ENCODE assay signal across 32 mouse cellular contexts in the genomic region with DNA sequence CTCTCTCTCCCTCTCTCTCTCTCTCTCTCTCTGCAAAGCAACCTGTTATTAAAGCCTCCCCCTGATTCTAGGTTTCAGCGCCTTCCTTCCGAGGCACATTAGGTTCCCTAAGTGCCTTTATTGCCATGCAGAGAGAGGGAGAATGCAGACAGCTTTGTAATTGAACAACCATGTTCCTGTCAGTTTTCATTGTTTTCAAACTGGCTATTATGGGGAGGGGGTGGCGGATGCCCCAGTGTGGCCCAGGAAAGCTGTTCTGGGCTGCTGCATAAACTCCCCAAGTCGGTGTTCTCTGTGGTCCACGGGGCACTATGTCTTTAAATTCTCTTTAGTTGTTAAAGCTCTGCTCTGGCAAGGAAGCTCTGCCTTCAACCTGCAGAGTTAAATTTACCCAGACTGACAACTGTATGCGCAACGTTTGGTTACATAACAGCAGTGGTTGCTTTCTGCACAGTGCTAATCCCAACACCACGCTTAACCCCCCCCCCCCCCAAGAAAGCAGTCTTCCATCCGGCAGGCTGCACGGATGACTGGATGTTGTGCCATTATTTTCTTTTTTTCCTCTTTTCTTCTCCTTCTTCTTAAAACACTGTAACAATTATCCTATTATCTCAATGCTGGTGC. TPM values are rescaled to one million over a fixed set of nuclear protein-coding genes. Genes with fewer than 3 reads are reported as not detected.
DNase-seq lines count a peak whose midpoint lies in the region; ATAC-seq and TF ChIP-seq lines count a peak whose summit lies in the region.
"Had no signal": no experiment of that assay in that cellular context is flagged by ENCODE, and none has a peak within 500 bp of the region (broad histone marks: within the 10 kb centered on the region; RNA-seq: fewer than 3 reads in every experiment).

No protein-coding gene starts in this region.

- intact Hi-C loops in left cerebral cortex, postnatal 25 days (cut with DNase I), result loop anchor here (5.0 kb wide), 1 partner anchor 670 kb away; no protein-coding TSS in a partner anchor

- WGBS in hindbrain, embryonic 15.5 days, result 17% methylated on average over 10 of the region's 10 CpGs
- whole genome bisulfite sequencing in hindbrain, embryonic 10.5 days, result 39% methylated on average over 10 of the region's 10 CpGs

- H3K9ac ChIP-seq in hindbrain, embryonic 15.5 days, result no peak overlapping the region
- H3K9ac ChIP-seq: embryonic facial prominence, embryonic 12.5 days; heart, embryonic 15.5 days; intestine, embryonic 15.5 days; limb, embryonic 15.5 days; liver, embryonic 13.5 days had no signal

- no peaks in the 10 kb centered on the region for H3K36me3 ChIP-seq in hindbrain, embryonic 15.5 days
- no peaks in the 10 kb centered on the region for H3K36me3 ChIP-seq in hindbrain, embryonic 10.5 days
- H3K36me3 ChIP-seq: embryonic facial prominence, embryonic 12.5 days; heart, embryonic 10.5 days; heart, embryonic 15.5 days; intestine, embryonic 15.5 days; limb, embryonic 10.5 days; limb, embryonic 15.5 days; liver, embryonic 13.5 days had no signal

- no peak for TF ChIP-seq CTCF in brain, embryonic 14.5 days (IDR thresholded peaks at IDR 0.05; ENCODE audit: borderline replicate concordance, extremely low read depth, insufficient read depth, insufficient read length)

- H3K9me3 ChIP-seq in hindbrain, embryonic 15.5 days, result no peaks in the 10 kb centered on the region
- H3K9me3 ChIP-seq in hindbrain, embryonic 10.5 days, result no peaks in the 10 kb centered on the region
- H3K9me3 ChIP-seq: embryonic facial prominence, embryonic 12.5 days; heart, embryonic 10.5 days; heart, embryonic 15.5 days; intestine, embryonic 15.5 days; limb, embryonic 10.5 days; limb, embryonic 15.5 days; liver, embryonic 13.5 days; megakaryocyte, embryonic 14.5 days had no signal

- ATAC-seq in hindbrain, embryonic 15.5 days (ENCODE audit: low FRiP score, low read depth), result no peak
- no peak for ATAC-seq in monocyte, adult 5-6 weeks (replicated peaks; ENCODE audit: insufficient number of reproducible peaks, low FRiP score, low TSS enrichment, poor library complexity, severe bottlenecking)
- ATAC-seq: forebrain, embryonic 14.5 days; hindbrain, postnatal 0 days; intestine, embryonic 15.5 days; lung, postnatal 0 days had no signal

- no peak for TF ChIP-seq POLR2A in brain, embryonic 14.5 days (IDR thresholded peaks at IDR 0.05; ENCODE audit: borderline replicate concordance, extremely low read depth, insufficient read depth, insufficient read length, poor library complexity, severe bottlenecking)

- H3K27me3 ChIP-seq in hindbrain, embryonic 15.5 days, result no peaks in the 10 kb centered on the region
- no peaks in the 10 kb centered on the region for H3K27me3 ChIP-seq in hindbrain, embryonic 10.5 days (ENCODE audit: insufficient read depth, poor library complexity, severe bottlenecking)
- H3K27me3 ChIP-seq: embryonic facial prominence, embryonic 12.5 days; heart, embryonic 15.5 days; intestine, embryonic 15.5 days; limb, embryonic 15.5 days; liver, embryonic 13.5 days; megakaryocyte, embryonic 14.5 days had no signal

- no peak for DNase-seq in hindbrain, embryonic 10.5 days (ENCODE audit: low spot score)
- DNase-seq in left cerebral cortex, postnatal 25 days (ENCODE audit: low spot score in 2 of 2), result peak; percentile 41 to 72
- no peak for DNase-seq in left cerebral cortex, adult 9 months (ENCODE audit: low spot score in 2 of 2)
- DNase-seq in brain, adult 2 months (ENCODE audit: low read depth, low spot score), result peak; percentile 77
- DNase-seq in brain, embryonic 14.5 days (ENCODE audit: low read depth), result peak; percentile 28
- no peak for DNase-seq in adrenal gland, adult 18-20 months (ENCODE audit: low spot score in 2 of 2)
- DNase-seq: adrenal gland, adult 2 months; B cell, adult 2 months; cerebellum, adult 11 months; cerebellum, adult 9-10 months; cerebellum, postnatal 36 days; embryo, embryonic 11 days; gastrocnemius, postnatal 25 days; heart, adult 11 months; kidney, adult 2 months; kidney, postnatal 36 days; liver, embryonic 13.5 days; lung, adult 18-20 months; lung, postnatal 4 days had no signal

- H3K27ac ChIP-seq in hindbrain, embryonic 15.5 days (replicated peaks), result no peak overlapping the region
- no peak overlapping the region for H3K27ac ChIP-seq in hindbrain, embryonic 10.5 days
- H3K27ac ChIP-seq: embryonic facial prominence, embryonic 12.5 days; heart, embryonic 10.5 days; heart, embryonic 15.5 days; hindbrain, postnatal 0 days; intestine, embryonic 15.5 days; layer of hippocampus, adult 2 months; limb, embryonic 10.5 days; limb, embryonic 15.5 days; liver, embryonic 13.5 days had no signal

- H3K4me1 ChIP-seq in hindbrain, embryonic 15.5 days (replicated peaks), result peaks cover 47% of the 10 kb centered on the region
- peaks cover 54% of the 10 kb centered on the region for H3K4me1 ChIP-seq in hindbrain, embryonic 10.5 days (replicated peaks)
- H3K4me1 ChIP-seq: intestine, embryonic 15.5 days; limb, embryonic 15.5 days; liver, embryonic 13.5 days; megakaryocyte, embryonic 14.5 days had no signal

- H3K4me2 ChIP-seq in hindbrain, embryonic 15.5 days, result peak overlapping the region; percentile 9; the same call in 1 of the 2 replicates
- H3K4me2 ChIP-seq: embryonic facial prominence, embryonic 12.5 days; heart, embryonic 15.5 days; intestine, embryonic 15.5 days; limb, embryonic 15.5 days; liver, embryonic 13.5 days had no signal

- no peak overlapping the region for H3K4me3 ChIP-seq in hindbrain, embryonic 15.5 days
- H3K4me3 ChIP-seq in hindbrain, embryonic 10.5 days, result no peak overlapping the region
- H3K4me3 ChIP-seq: embryonic facial prominence, embryonic 12.5 days; heart, embryonic 10.5 days; heart, embryonic 15.5 days; intestine, embryonic 15.5 days; layer of hippocampus, adult 2 months; limb, embryonic 10.5 days; limb, embryonic 15.5 days; liver, embryonic 13.5 days; megakaryocyte, embryonic 14.5 days had no signal

RNA-seq across cellular contexts. Expression of gene Rora, which starts 33.8 kb away (rescaled TPM):
- polyA plus RNA-seq in hindbrain, embryonic 15.5 days (2015; fragmentation: Nextera tagmentation; extraction: Ambion mirVana), result 33.2 and 48.5 TPM in 2 replicates
- polyA plus RNA-seq in hindbrain, embryonic 10.5 days (2016; fragmentation: Nextera tagmentation; extraction: Ambion mirVana), result 4.2 and 4.8 TPM in 2 replicates
- total RNA-seq in left cerebral cortex, postnatal 25 days (2021), result 10 to 100 TPM; 68.0 to 81.9 TPM
- polyA plus RNA-seq in brain, embryonic 14.5 days (2012; rRNA removed), result 5.5 and 11.7 TPM in 2 replicates
- 10 to 100 TPM; 36.7 to 99.2 TPM for total RNA-seq in adrenal gland, adult 18-20 months (2021)
- total RNA-seq in monocyte, adult 5-6 weeks (2017), result 3.4 to 5.8 TPM (median 4.6 TPM) in 3 replicates

Comparison
In these comparisons a context has a peak if more than half of its experiments do, and no peak if none do; other contexts are left out.
1. DNase-seq: peak in left cerebral cortex, postnatal 25 days (2 of 2), brain, adult 2 months (single experiment) and brain, embryonic 14.5 days (single experiment); none in hindbrain, embryonic 10.5 days (single experiment), left cerebral cortex, adult 9 months (0 of 2) and adrenal gland, adult 18-20 months (0 of 2).